In genomic region chr8:79208691-79209640, GRCm38 (mm10) we compare ENCODE assay signal across 8 mouse cellular contexts. TPM values are rescaled to one million over a fixed set of nuclear protein-coding genes. Genes with fewer than 3 reads are reported as not detected.
DNase-seq lines count a peak whose midpoint lies in the region; ATAC-seq and TF ChIP-seq lines count a peak whose summit lies in the region.

No protein-coding gene starts in this region.

- peaks cover 38% of the 10 kb centered on the region for H3K4me1 ChIP-seq in heart, embryonic 10.5 days
- H3K4me1 ChIP-seq in thymus, adult 2 months (replicated peaks; ENCODE audit: control insufficient read depth, insufficient read depth, low read length), result peaks cover 10% of the 10 kb centered on the region

- H3K36me3 ChIP-seq in heart, embryonic 10.5 days, result no peaks in the 10 kb centered on the region
- H3K36me3 ChIP-seq in thymus, adult 2 months (ENCODE audit: control insufficient read depth, insufficient read depth, low read length), result no peaks in the 10 kb centered on the region

- no peak for TF ChIP-seq CTCF in thymus, adult 2 months (IDR thresholded peaks at IDR 0.05; ENCODE audit: borderline replicate concordance, control insufficient read depth, extremely low read depth, insufficient read depth, low read length, poor library complexity)

- peak; percentile 73 for DNase-seq in adrenal gland, postnatal 14 days
- DNase-seq in embryo, embryonic 9.5 days (ENCODE audit: extremely low spot score), result peak; percentile 63
- DNase-seq in heart, embryonic 10.5 days (ENCODE audit: low spot score), result peak; percentile 84
- peak; percentile 7 to 20 for DNase-seq in kidney, adult 8-10 months
- peak; percentile 11 for DNase-seq in lung, postnatal 14 days
- DNase-seq in c-Kit-positive CD71-positive TER-119-positive erythroid progenitor cells, embryonic 14.5 days (ENCODE audit: low spot score), result no peak
- no peak for DNase-seq in thymus, adult 2 months

- H3K4me3 ChIP-seq in heart, embryonic 10.5 days, result peak overlapping the region; percentile 59
- H3K4me3 ChIP-seq in thymus, adult 2 months (ENCODE audit: control insufficient read depth, insufficient read depth, low read length), result no peak overlapping the region

- 10% methylated on average over 15 of the region's 15 CpGs for WGBS in heart, embryonic 10.5 days
- WGBS in thymus, adult 2 months, result 79% methylated on average over 15 of the region's 15 CpGs

- no peak for TF ChIP-seq POLR2A in thymus, adult 2 months (IDR thresholded peaks at IDR 0.05; ENCODE audit: control insufficient read depth, extremely low read depth, insufficient read depth, low read length, poor library complexity)

- no peak for ATAC-seq in monocyte, adult 5-6 weeks (replicated peaks; ENCODE audit: insufficient number of reproducible peaks, low FRiP score, low TSS enrichment, poor library complexity, severe bottlenecking)

- no peaks in the 10 kb centered on the region for H3K9me3 ChIP-seq in heart, embryonic 10.5 days

- H3K27ac ChIP-seq in heart, embryonic 10.5 days, result peak overlapping the region; percentile 94
- no peak overlapping the region for H3K27ac ChIP-seq in thymus, adult 2 months (ENCODE audit: control insufficient read depth, insufficient read depth, low read length)

- H3K27me3 ChIP-seq in heart, embryonic 10.5 days (ENCODE audit: insufficient read depth, poor library complexity, severe bottlenecking), result no peaks in the 10 kb centered on the region
- no peaks in the 10 kb centered on the region for H3K27me3 ChIP-seq in thymus, adult 2 months (ENCODE audit: control insufficient read depth, insufficient read depth, low read length)

RNA-seq across cellular contexts. Expression of gene 1700011L22Rik, which starts 39.4 kb away (rescaled TPM):
- not detected in 2 replicates for total RNA-seq in adrenal gland, postnatal 14 days (2021)
- not detected in 2 replicates for polyA plus RNA-seq in heart, embryonic 10.5 days (2016; fragmentation: Nextera tagmentation; extraction: Ambion mirVana)
- total RNA-seq in monocyte, adult 5-6 weeks (2017), result not detected in 3 replicates
- polyA plus RNA-seq in thymus, adult 2 months (2012; rRNA removed), result not detected in 2 replicates

Comparison
In these comparisons a context has a peak if more than half of its experiments do, and no peak if none do; other contexts are left out.
1. DNase-seq: peak in adrenal gland, postnatal 14 days (single experiment), embryo, embryonic 9.5 days (single experiment), heart, embryonic 10.5 days (single experiment), kidney, adult 8-10 months (2 of 2) and lung, postnatal 14 days (single experiment); none in c-Kit-positive CD71-positive TER-119-positive erythroid progenitor cells, embryonic 14.5 days (single experiment) and thymus, adult 2 months (single experiment).